Mouse (Mus musculus): ENCODE results near the gene Iqgap1. TPM values are rescaled to one million over a fixed set of nuclear protein-coding genes. Genes with fewer than 3 reads are reported as not detected.

The Iqgap1 gene
- total and polyA plus RNA-seq, 2 experiments from 2014 or later = 23.6 to 39.8 TPM

- Histone ChIP-seq H3K4me2 (ENCODE audit: low read depth, low read length) (no peak overlapping the region), H3K27ac (ENCODE audit: low read depth) (no peak overlapping the region), H3K36me3 (replicated peaks; ENCODE audit: control insufficient read depth, insufficient read depth, low read length) (no peaks in the 10 kb centered on the region), H3K9me3 (replicated peaks; ENCODE audit: control insufficient read depth, low read length) (no peaks in the 10 kb centered on the region), H3K9ac (replicated peaks; ENCODE audit: low read depth, low read length) (no peak overlapping the region), H3K27me3 (ENCODE audit: control insufficient read depth, insufficient read depth, low read length) (no peaks in the 10 kb centered on the region), H3K4me3 (ENCODE audit: low read depth, low read length) (no peak overlapping the region), H3K4me1 (ENCODE audit: control insufficient read depth, insufficient read depth) (no peaks in the 10 kb centered on the region; the same call in 1 of the 2 replicates)
- TF ChIP-seq EP300 (IDR thresholded peaks at IDR 0.05; ENCODE audit: low read depth) (no peak), CTCF (IDR thresholded peaks at IDR 0.05; ENCODE audit: low read depth) (no peak)
- WGBS = 92% methylated on average over 8 of the region's 8 CpGs
- ATAC-seq (ENCODE audit: insufficient read depth, low read depth) = no peak
- DNase-seq (ENCODE audit: low spot score) = no peak
Observed at GRCm38 (mm10) chr7:80843910-80844640, 18.3 kb upstream of the Iqgap1 start.

GRCm38 (mm10) chr7:80843176-80843575, 17.4 kb upstream of the Iqgap1 start:
- Histone ChIP-seq H3K27me3 (ENCODE audit: control insufficient read depth, insufficient read depth, low read length) (no peaks in the 10 kb centered on the region), H3K27ac (ENCODE audit: low read depth) (no peak overlapping the region), H3K4me2 (ENCODE audit: low read depth, low read length) (no peak overlapping the region), H3K9me3 (replicated peaks; ENCODE audit: control insufficient read depth, low read length) (no peaks in the 10 kb centered on the region), H3K4me1 (ENCODE audit: control insufficient read depth, insufficient read depth) (no peaks in the 10 kb centered on the region), H3K4me3 (ENCODE audit: low read depth, low read length) (no peak overlapping the region), H3K36me3 (replicated peaks; ENCODE audit: control insufficient read depth, insufficient read depth, low read length) (no peaks in the 10 kb centered on the region), H3K9ac (replicated peaks; ENCODE audit: low read depth, low read length) (no peak overlapping the region)
- TF ChIP-seq EP300 (IDR thresholded peaks at IDR 0.05; ENCODE audit: low read depth) (no peak), CTCF (IDR thresholded peaks at IDR 0.05; ENCODE audit: low read depth) (no peak)
- WGBS = 81% methylated on average over 1 of the region's 1 CpGs
- no peak for ATAC-seq (ENCODE audit: insufficient read depth, low read depth)
- DNase-seq (ENCODE audit: low spot score) = no peak

GRCm38 (mm10) chr7:80842132-80842531, 16.4 kb upstream of the Iqgap1 start:
- DNase-seq (ENCODE audit: low spot score) (no peak), ATAC-seq (ENCODE audit: insufficient read depth, low read depth) (no peak)
- Histone ChIP-seq H3K9me3 (replicated peaks; ENCODE audit: control insufficient read depth, low read length) (no peaks in the 10 kb centered on the region), H3K4me2 (ENCODE audit: low read depth, low read length) (no peak overlapping the region), H3K36me3 (replicated peaks; ENCODE audit: control insufficient read depth, insufficient read depth, low read length) (no peaks in the 10 kb centered on the region), H3K4me3 (ENCODE audit: low read depth, low read length) (no peak overlapping the region), H3K27ac (ENCODE audit: low read depth) (no peak overlapping the region), H3K4me1 (ENCODE audit: control insufficient read depth, insufficient read depth) (no peaks in the 10 kb centered on the region), H3K9ac (replicated peaks; ENCODE audit: low read depth, low read length) (no peak overlapping the region), H3K27me3 (ENCODE audit: control insufficient read depth, insufficient read depth, low read length) (no peaks in the 10 kb centered on the region)
- TF ChIP-seq EP300 (IDR thresholded peaks at IDR 0.05; ENCODE audit: low read depth) = no peak
- TF ChIP-seq CTCF (IDR thresholded peaks at IDR 0.05; ENCODE audit: low read depth) = no peak
- WGBS = 61% methylated on average over 5 of the region's 5 CpGs

- no peaks in the 10 kb centered on the region for H3K36me3 ChIP-seq (replicated peaks; ENCODE audit: control insufficient read depth, insufficient read depth, low read length)
- H3K27ac ChIP-seq (ENCODE audit: low read depth) = no peak overlapping the region
- DNase-seq (ENCODE audit: low spot score) = no peak
- no peak for ATAC-seq (ENCODE audit: insufficient read depth, low read depth)
- WGBS = 73% methylated on average over 4 of the region's 4 CpGs
- H3K4me1 ChIP-seq (ENCODE audit: control insufficient read depth, insufficient read depth) = no peaks in the 10 kb centered on the region
- no peaks in the 10 kb centered on the region for H3K27me3 ChIP-seq (ENCODE audit: control insufficient read depth, insufficient read depth, low read length)
- TF ChIP-seq EP300 (IDR thresholded peaks at IDR 0.05; ENCODE audit: low read depth) (no peak), CTCF (IDR thresholded peaks at IDR 0.05; ENCODE audit: low read depth) (no peak)
- H3K4me3 ChIP-seq (ENCODE audit: low read depth, low read length) = no peak overlapping the region
- no peak overlapping the region for H3K9ac ChIP-seq (replicated peaks; ENCODE audit: low read depth, low read length)
- no peaks in the 10 kb centered on the region for H3K9me3 ChIP-seq (replicated peaks; ENCODE audit: control insufficient read depth, low read length)
- no peak overlapping the region for H3K4me2 ChIP-seq (ENCODE audit: low read depth, low read length)
Observed at GRCm38 (mm10) chr7:80840937-80841336, 15.2 kb upstream of the Iqgap1 start.

- no peak for TF ChIP-seq EP300 (IDR thresholded peaks at IDR 0.05; ENCODE audit: low read depth)
- no peak for TF ChIP-seq CTCF (IDR thresholded peaks at IDR 0.05; ENCODE audit: low read depth)
- DNase-seq (ENCODE audit: low spot score) (no peak), ATAC-seq (ENCODE audit: insufficient read depth, low read depth) (no peak)
- no peak overlapping the region for H3K27ac ChIP-seq (ENCODE audit: low read depth)
- no peak overlapping the region for H3K4me2 ChIP-seq (ENCODE audit: low read depth, low read length)
- no peak overlapping the region for H3K9ac ChIP-seq (replicated peaks; ENCODE audit: low read depth, low read length)
- WGBS = 40% methylated on average over 1 of the region's 1 CpGs
- no peaks in the 10 kb centered on the region for H3K9me3 ChIP-seq (replicated peaks; ENCODE audit: control insufficient read depth, low read length)
- no peaks in the 10 kb centered on the region for H3K4me1 ChIP-seq (ENCODE audit: control insufficient read depth, insufficient read depth)
- H3K4me3 ChIP-seq (ENCODE audit: low read depth, low read length) = no peak overlapping the region
- no peaks in the 10 kb centered on the region for H3K27me3 ChIP-seq (ENCODE audit: control insufficient read depth, insufficient read depth, low read length)
- no peaks in the 10 kb centered on the region for H3K36me3 ChIP-seq (replicated peaks; ENCODE audit: control insufficient read depth, insufficient read depth, low read length)
Observed at GRCm38 (mm10) chr7:80840241-80840640, 14.5 kb upstream of the Iqgap1 start.

GRCm38 (mm10) chr7:80839755-80840154, 14.0 kb upstream of the Iqgap1 start:
- H3K4me1 ChIP-seq (ENCODE audit: control insufficient read depth, insufficient read depth) = no peaks in the 10 kb centered on the region
- no peak overlapping the region for H3K27ac ChIP-seq (ENCODE audit: low read depth)
- no peak overlapping the region for H3K4me2 ChIP-seq (ENCODE audit: low read depth, low read length)
- DNase-seq (ENCODE audit: low spot score) (no peak), ATAC-seq (ENCODE audit: insufficient read depth, low read depth) (no peak)
- no peak overlapping the region for H3K4me3 ChIP-seq (ENCODE audit: low read depth, low read length)
- H3K36me3 ChIP-seq (replicated peaks; ENCODE audit: control insufficient read depth, insufficient read depth, low read length) = no peaks in the 10 kb centered on the region
- no peak overlapping the region for H3K9ac ChIP-seq (replicated peaks; ENCODE audit: low read depth, low read length)
- no peaks in the 10 kb centered on the region for H3K27me3 ChIP-seq (ENCODE audit: control insufficient read depth, insufficient read depth, low read length)
- no peak for TF ChIP-seq EP300 (IDR thresholded peaks at IDR 0.05; ENCODE audit: low read depth)
- TF ChIP-seq CTCF (IDR thresholded peaks at IDR 0.05; ENCODE audit: low read depth) = no peak
- H3K9me3 ChIP-seq (replicated peaks; ENCODE audit: control insufficient read depth, low read length) = no peaks in the 10 kb centered on the region

Measured in heart, postnatal 0 days (tissue).